Mouse (Mus musculus): ENCODE results near the gene Ncoa7. TPM values are rescaled to one million over a fixed set of nuclear protein-coding genes. Genes with fewer than 3 reads are reported as not detected.
"Not testable (repeated sequence)": the region's sequence is repeated elsewhere in the genome, so short reads cannot be mapped to it uniquely, and the experiment has no call there.

The Ncoa7 gene
- polyA plus RNA-seq, 1 experiment from 2014 or later: 10.1 TPM

DNA sequence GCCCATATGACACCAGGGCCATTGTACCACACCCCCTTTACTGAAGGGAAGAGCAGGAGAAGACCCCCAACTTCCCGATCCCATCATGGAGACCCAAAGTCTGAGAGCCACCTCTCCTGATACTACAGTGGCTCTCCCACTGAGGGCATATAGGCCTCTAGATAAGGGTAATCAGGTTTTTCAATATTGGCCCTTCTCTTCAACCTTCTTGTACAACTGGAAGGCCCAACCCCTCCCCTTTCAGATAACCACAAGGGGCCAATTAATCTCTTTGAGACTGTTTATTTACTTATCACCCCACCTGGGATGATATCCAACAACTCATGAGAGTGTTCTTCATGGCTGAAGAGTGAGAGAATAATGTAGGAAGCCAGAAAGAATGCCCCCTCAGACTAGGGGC lies 170.4 kb downstream of the Ncoa7 start:
- Histone ChIP-seq H3K4me3 (no peak overlapping the region), H3K9me3 (no peaks in the 10 kb centered on the region), H3K4me1 (no peaks in the 10 kb centered on the region), H3K27ac (no peak overlapping the region), H3K4me2 (no peak overlapping the region), H3K36me3 (no peaks in the 10 kb centered on the region), H3K9ac (no peak overlapping the region), H3K27me3 (no peaks in the 10 kb centered on the region)
- no peak for ATAC-seq (ENCODE audit: borderline replicate concordance, extremely low read depth, low FRiP score, low TSS enrichment)
- 89% methylated on average over 1 of the region's 1 CpGs for WGBS

DNA sequence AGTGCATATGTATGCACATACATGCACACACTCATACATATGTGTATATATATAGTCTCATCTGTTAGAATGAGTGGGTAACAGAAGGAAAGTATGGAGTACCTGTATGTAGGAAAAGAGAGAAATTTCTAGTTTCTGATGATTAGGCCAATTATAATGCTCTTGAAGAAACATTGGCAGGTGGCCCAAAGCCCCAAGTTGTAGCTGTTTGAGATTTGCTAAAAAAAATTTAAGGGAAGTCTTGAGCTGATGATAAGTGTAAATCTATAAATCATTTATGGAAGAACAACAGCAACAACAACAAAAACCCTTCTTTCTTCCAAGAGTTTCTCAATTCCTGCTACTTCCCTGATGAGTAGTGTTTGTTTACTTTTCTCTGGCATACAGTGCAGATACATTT lies 173.1 kb downstream of the Ncoa7 start:
- no peaks in the 10 kb centered on the region for H3K36me3 ChIP-seq
- H3K27me3 ChIP-seq: no peaks in the 10 kb centered on the region
- H3K9ac ChIP-seq: no peak overlapping the region
- no peaks in the 10 kb centered on the region for H3K9me3 ChIP-seq
- no peaks in the 10 kb centered on the region for H3K4me1 ChIP-seq
- no peak overlapping the region for H3K4me2 ChIP-seq
- H3K27ac ChIP-seq: no peak overlapping the region
- ATAC-seq (ENCODE audit: borderline replicate concordance, extremely low read depth, low FRiP score, low TSS enrichment): no peak
- H3K4me3 ChIP-seq: no peak overlapping the region

DNA sequence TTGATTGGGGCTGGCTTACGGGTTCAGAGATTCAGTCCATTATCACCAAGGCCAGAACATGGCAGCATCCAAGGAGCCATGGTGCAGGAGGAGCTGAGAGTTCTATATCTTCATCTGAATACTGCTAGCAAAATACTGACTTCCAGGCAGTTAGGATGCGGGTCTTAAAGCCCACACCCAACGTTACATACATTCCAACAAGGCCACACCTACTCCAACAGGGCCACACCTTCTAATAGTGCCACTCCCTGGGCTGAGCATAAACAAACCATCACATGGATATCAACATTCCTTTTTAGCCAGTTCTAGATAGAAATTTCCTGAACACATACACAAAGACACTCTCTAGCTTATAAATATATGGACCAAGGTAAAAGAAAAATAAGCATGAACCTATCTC lies 173.6 kb downstream of the Ncoa7 start, which contains the start of gene Hint3:
Gene Hint3, minus strand, starts transcription at position 120 of the 400 bp plus-strand sequence.
- H3K4me3 ChIP-seq: no peak within 1 kb of the TSS
- no peaks in the 10 kb centered on the region for H3K9me3 ChIP-seq
- H3K9ac ChIP-seq: no peak within 1 kb of the TSS
- H3K4me2 ChIP-seq: no peak within 1 kb of the TSS
- no peak for ATAC-seq (ENCODE audit: borderline replicate concordance, extremely low read depth, low FRiP score, low TSS enrichment)
- H3K27ac ChIP-seq: no peak within 1 kb of the TSS
- H3K27me3 ChIP-seq: no peaks in the 10 kb centered on the region
- WGBS: 70% methylated on average over 3 of the region's 3 CpGs
- no peaks in the 10 kb centered on the region for H3K36me3 ChIP-seq
- H3K4me1 ChIP-seq: no peaks in the 10 kb centered on the region

DNA sequence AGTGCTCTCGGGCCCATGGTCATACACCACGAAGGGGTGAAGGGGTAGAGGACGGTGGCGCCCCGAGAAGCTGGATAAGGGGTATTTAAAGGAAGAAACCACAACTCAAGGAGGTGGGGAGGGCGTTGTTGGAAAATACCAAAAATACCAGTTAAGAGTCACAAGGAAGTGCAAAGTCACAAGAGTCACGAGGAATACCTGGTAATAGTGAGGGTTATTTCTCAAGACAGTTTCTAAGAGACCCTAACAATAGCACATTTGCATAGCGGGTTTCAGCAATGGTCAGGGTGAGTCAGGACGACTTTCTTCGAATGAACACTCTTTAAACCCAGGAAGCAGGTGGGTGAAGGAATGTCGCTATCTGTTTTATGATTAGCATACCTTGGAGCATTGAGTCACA lies 174.7 kb downstream of the Ncoa7 start:
- not testable (repeated sequence) for H3K9me3 ChIP-seq; H3K4me3 ChIP-seq; H3K36me3 ChIP-seq; H3K27me3 ChIP-seq; H3K4me1 ChIP-seq; H3K4me2 ChIP-seq; H3K27ac ChIP-seq; H3K9ac ChIP-seq; ATAC-seq (ENCODE audit: borderline replicate concordance, extremely low read depth, low FRiP score, low TSS enrichment)
- 88% methylated on average over 11 of the region's 11 CpGs for WGBS

DNA sequence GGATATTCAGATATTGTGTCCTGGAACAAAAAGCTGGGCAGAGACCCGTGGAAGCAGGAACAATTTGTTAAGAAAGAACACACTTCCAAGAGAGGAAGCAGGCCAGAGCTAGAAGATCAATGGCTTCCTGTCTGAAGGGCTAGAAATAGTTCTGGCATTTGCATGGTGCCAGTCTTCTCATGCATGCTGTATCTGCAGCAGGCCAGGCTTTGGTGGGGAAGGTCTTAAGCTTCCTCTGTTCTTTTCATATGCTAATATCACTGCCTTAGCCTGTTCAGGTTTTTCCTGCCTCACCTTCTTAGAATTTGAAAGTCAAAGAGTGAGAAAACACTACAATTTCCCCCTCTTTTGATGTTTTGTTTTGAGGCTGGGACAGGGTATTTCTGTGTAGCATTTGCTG lies 175.6 kb downstream of the Ncoa7 start:
- Histone ChIP-seq H3K9me3 (no peaks in the 10 kb centered on the region), H3K27ac (peak overlapping the region; percentile 47; the same call in 1 of the 2 replicates), H3K27me3 (no peaks in the 10 kb centered on the region), H3K4me2 (no peak overlapping the region), H3K9ac (no peak overlapping the region), H3K4me1 (no peaks in the 10 kb centered on the region), H3K36me3 (no peaks in the 10 kb centered on the region), H3K4me3 (no peak overlapping the region)
- peak; percentile 49; the same call in 1 of the 2 replicates for ATAC-seq (ENCODE audit: borderline replicate concordance, extremely low read depth, low FRiP score, low TSS enrichment)
- 18% methylated on average over 1 of the region's 1 CpGs for WGBS

DNA sequence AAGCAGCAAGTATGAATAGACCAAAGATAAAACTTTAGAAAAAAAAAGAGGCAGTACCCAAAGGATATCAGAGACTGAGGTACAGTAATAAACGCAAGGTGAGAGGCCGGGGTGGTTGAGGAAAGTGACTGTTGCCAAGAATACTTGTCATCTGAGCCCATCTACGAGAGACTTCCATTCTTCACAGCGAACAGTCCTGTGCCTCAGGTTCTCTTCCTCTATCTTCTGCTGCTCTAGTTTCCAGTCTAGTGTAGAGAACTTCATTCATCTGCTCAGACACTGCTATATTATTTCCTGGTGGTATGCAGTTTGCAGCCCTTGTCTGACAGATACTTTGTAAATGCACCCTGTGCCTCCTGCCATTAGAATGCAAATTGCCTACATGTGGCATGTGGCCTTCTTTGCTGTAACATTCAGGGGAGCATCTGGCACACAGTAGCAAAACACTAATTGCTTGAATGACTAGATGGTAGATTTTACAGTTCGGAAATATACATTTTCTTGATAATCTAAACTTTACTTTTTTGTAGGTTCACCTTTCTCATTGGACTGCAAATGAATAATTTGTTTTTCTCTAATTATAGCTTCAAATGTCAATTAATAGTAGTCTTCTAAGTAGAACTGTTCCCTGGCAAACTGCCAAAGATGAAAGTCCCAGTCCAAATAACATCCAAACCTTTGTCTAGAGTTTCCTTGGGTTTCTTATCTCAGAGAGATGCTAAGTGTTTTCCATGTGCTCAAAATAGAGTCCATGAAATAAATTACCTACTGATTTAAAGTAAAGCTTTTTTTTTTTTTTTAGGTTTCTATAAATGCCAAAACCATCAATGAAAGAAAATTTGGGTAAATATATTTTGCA lies 178.7 kb downstream of the Ncoa7 start:
- no peak for ATAC-seq (ENCODE audit: borderline replicate concordance, extremely low read depth, low FRiP score, low TSS enrichment)
- peak overlapping the region; percentile 29 for H3K27ac ChIP-seq

DNA sequence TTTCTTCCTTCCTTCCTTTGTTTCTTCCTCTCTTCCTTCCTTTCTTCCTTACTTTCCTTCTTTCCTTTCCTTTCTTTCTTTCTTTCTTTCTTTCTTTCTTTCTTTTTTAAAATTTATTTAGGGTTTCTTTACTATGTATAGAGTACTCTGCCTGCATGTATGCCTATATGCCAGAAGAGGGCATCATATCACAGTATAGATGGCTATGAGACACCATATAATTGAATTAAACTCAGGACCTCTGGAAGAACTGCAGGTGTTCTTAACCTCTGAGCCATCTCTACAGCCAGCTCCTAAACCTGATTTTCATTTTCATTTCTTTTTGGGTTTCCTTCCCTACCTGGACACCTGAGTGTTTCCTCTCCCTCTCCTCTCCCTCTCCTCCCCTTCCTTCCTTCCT lies 180.2 kb downstream of the Ncoa7 start:
- Histone ChIP-seq H3K36me3 (no peaks in the 10 kb centered on the region), H3K9me3 (no peaks in the 10 kb centered on the region), H3K27ac (no peak overlapping the region), H3K9ac (no peak overlapping the region), H3K27me3 (no peaks in the 10 kb centered on the region), H3K4me1 (no peaks in the 10 kb centered on the region), H3K4me2 (no peak overlapping the region), H3K4me3 (no peak overlapping the region)
- no peak for ATAC-seq (ENCODE audit: borderline replicate concordance, extremely low read depth, low FRiP score, low TSS enrichment)

More for the DNA sequence above, 178.7 kb downstream of the Ncoa7 start:
- no peak overlapping the region for H3K4me2 ChIP-seq
- WGBS: 60% methylated on average over 5 of the region's 5 CpGs
- no peaks in the 10 kb centered on the region for H3K27me3 ChIP-seq
- no peak overlapping the region for H3K9ac ChIP-seq
- H3K36me3 ChIP-seq: no peaks in the 10 kb centered on the region
- no peak overlapping the region for H3K4me3 ChIP-seq
- no peaks in the 10 kb centered on the region for H3K4me1 ChIP-seq
- no peaks in the 10 kb centered on the region for H3K9me3 ChIP-seq

DNA sequence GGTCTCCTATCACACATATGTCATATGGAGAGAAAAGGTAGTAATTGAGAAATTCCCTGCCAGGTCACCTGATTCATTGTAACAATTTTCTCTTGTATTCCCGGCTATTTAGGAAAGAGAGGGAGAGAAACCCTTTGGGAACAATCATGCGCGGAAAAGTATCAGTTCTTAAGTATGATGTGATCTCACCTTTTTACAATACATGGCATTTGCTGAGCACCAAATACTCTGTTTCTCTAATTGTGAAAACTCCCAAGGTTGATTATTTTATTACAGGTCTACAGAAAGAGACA lies 184.3 kb downstream of the Ncoa7 start:
- peak overlapping the region; percentile 82 for H3K4me3 ChIP-seq
- no peaks in the 10 kb centered on the region for H3K36me3 ChIP-seq
- no peak for ATAC-seq (ENCODE audit: borderline replicate concordance, extremely low read depth, low FRiP score, low TSS enrichment)
- H3K9me3 ChIP-seq: no peaks in the 10 kb centered on the region
- H3K27ac ChIP-seq: peak overlapping the region; percentile 97
- H3K4me2 ChIP-seq: peak overlapping the region; percentile 61
- peak overlapping the region; percentile 32 for H3K9ac ChIP-seq
- H3K4me1 ChIP-seq: no peaks in the 10 kb centered on the region
- 43% methylated on average over 3 of the region's 3 CpGs for WGBS
- H3K27me3 ChIP-seq: no peaks in the 10 kb centered on the region

DNA sequence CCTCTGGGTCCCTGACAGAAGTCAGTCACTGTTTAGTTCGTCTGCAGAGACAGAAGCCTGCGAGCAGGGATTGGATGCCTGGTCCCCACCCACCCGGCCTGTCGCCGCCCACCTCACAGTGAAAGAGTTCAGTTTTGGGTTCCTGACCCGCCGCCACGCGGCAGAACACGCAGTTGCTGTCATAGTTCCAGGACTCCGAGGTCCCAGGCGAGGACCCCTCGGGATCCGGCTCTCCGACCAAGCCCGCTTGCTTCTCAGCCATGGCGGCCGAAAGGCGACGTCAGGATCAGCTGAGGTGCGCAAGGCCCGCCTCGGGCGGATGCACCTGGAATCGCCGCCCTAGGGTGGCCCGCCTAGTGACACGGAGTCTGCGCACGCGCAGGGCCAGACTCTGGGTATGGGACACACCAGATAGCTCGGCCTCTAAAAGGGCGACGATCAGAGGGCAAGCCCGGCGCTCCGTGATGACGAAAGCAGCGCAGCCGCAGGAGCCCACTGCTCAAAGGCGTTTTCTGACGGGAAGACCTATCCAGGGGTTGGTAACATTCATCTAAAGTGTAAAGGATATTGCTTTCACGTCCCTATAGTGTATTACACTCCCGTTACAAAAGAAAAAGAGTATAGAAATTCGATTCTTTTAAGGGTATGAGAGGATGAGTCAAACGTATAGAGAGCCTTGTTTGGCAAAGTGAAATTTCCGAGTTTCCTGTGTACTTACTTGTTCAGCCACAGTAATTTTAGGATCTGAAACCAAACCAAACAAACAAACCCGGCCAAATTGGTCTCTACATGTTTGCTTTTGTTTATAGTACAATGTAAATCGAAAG lies 184.8 kb downstream of the Ncoa7 start:
- WGBS: under 1% methylated on average over 49 of the region's 49 CpGs
- Histone ChIP-seq H3K9ac (peak overlapping the region; percentile 77), H3K27ac (peak overlapping the region; percentile 97), H3K27me3 (no peaks in the 10 kb centered on the region), H3K4me3 (peak overlapping the region; percentile 82), H3K9me3 (no peaks in the 10 kb centered on the region), H3K36me3 (no peaks in the 10 kb centered on the region), H3K4me2 (peak overlapping the region; percentile 61), H3K4me1 (no peaks in the 10 kb centered on the region)
- ATAC-seq (ENCODE audit: borderline replicate concordance, extremely low read depth, low FRiP score, low TSS enrichment): peak; percentile 100

DNA sequence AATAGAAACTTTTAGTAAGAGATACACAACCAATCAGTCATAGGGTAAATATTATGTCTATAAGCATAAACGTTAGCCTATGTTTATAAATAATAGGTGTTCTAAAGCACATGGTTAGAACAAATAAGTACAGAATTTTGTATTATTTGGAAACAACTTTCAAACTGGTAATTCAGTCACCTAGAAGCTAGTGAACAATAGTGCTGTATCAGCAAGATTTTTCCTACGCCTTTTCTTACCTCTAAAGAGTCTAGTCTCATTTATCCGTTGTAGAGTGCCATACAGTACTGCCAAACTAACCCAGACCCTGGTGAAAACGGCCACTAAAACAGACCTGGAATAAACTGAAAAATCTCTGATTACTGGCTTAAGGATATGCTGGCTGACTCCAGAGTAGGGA lies 190.1 kb downstream of the Ncoa7 start:
- 0 out of 2 replicates have a peak, but pooled peaks cover 4% of the 10 kb centered on the region for H3K36me3 ChIP-seq
- 73% methylated on average over 4 of the region's 4 CpGs for WGBS

DNA sequence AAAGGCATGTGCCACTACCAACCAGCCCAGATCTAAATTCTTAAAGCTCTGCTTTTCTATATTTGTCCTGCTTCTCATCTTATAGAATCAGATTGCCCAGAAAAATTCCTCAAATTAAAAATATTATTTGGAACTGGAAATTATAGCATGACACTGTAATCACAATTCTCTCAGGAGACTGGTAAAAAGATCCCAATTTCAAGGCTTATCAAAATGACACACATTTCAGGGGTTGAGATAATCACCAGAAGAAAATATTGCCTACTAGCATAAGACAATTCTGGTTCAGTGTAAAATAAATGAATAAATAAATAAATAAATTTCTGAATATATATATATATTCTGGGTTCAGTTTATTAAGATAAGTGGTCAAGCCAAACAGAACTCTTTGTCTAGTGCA lies 193.5 kb downstream of the Ncoa7 start:
- Histone ChIP-seq H3K9me3 (no peaks in the 10 kb centered on the region), H3K4me3 (no peak overlapping the region), H3K9ac (no peak overlapping the region), H3K4me1 (no peaks in the 10 kb centered on the region), H3K27me3 (no peaks in the 10 kb centered on the region), H3K27ac (no peak overlapping the region), H3K36me3 (0 out of 2 replicates have a peak, but pooled peaks cover 6% of the 10 kb centered on the region), H3K4me2 (no peak overlapping the region)
- no peak for ATAC-seq (ENCODE audit: borderline replicate concordance, extremely low read depth, low FRiP score, low TSS enrichment)

More for the DNA sequence above, 190.1 kb downstream of the Ncoa7 start:
- no peak for ATAC-seq (ENCODE audit: borderline replicate concordance, extremely low read depth, low FRiP score, low TSS enrichment)
- no peak overlapping the region for H3K4me3 ChIP-seq
- no peaks in the 10 kb centered on the region for H3K9me3 ChIP-seq
- H3K4me2 ChIP-seq: no peak overlapping the region
- no peak overlapping the region for H3K27ac ChIP-seq
- H3K9ac ChIP-seq: no peak overlapping the region
- no peaks in the 10 kb centered on the region for H3K27me3 ChIP-seq
- H3K4me1 ChIP-seq: no peaks in the 10 kb centered on the region

DNA sequence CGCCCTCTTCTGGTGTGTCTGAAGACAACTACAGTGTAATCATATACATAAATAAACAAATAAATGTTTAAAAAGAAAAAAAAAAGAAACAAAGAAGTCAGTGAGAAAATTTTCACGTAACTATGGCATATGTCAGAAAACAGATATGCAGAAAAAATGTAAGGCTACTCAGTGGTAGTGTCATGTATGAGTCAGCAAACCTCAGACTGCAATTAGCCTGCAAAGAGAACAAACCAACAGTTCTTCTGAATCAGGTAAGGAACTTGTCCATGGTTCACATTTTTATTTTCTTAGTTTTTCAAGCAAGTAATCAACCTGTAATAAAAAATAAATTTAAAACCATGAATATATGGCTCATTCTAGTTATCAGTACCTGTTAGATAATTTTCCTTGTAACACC lies 195.0 kb downstream of the Ncoa7 start:
- ATAC-seq (ENCODE audit: borderline replicate concordance, extremely low read depth, low FRiP score, low TSS enrichment): no peak
- Histone ChIP-seq H3K4me3 (no peak overlapping the region), H3K4me1 (no peaks in the 10 kb centered on the region), H3K9ac (no peak overlapping the region), H3K4me2 (no peak overlapping the region), H3K27me3 (no peaks in the 10 kb centered on the region), H3K36me3 (0 out of 2 replicates have a peak, but pooled peaks cover 6% of the 10 kb centered on the region), H3K27ac (no peak overlapping the region), H3K9me3 (no peaks in the 10 kb centered on the region)
- WGBS: 56% methylated on average over 2 of the region's 2 CpGs

Measured in lung, embryonic 15.5 days (tissue).